Mouse (Mus musculus): ENCODE results near the gene Pard6a. TPM values are rescaled to one million over a fixed set of nuclear protein-coding genes. Genes with fewer than 3 reads are reported as not detected.

The Pard6a gene
- total and polyA plus RNA-seq, 2 experiments from 2014 or later: 14.0 to 16.7 TPM

DNA sequence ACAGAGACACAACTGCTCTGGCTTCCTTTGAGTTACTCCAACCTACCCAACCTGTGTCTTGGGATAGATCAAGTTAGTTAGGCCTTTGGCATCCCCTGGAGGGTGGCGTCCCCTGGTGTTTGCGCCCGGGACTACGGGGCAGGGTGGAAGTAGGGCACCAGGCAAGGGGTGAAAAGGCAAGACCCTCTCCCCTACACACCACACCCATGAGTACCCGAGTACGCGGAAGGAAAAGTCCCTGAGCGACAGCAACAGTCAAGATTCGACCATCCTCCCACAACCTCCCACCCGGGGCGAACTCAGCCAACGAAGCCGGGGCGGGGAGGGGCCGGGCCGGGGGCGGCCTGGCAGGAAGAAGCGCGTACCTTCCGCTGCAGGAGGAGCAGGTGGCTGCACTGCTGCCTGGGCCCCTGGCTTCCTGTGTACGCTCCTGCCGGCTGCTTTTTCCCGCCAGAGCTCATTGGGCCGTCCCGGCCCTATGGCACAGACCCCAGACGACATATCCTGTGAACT is 15.1 kb upstream of the Pard6a start, which contains the start of gene Carmil2:
Gene Carmil2, plus strand, starts transcription at position 479 of the 513 bp plus-strand sequence.
- H3K4me1 ChIP-seq (ENCODE audit: control insufficient read depth, insufficient read depth): no peaks in the 10 kb centered on the region
- WGBS: 10% methylated on average over 26 of the region's 26 CpGs
- DNase-seq (ENCODE audit: low spot score): no peak
- H3K9ac ChIP-seq (replicated peaks; ENCODE audit: low read depth, low read length): no peak within 1 kb of the TSS; the same call in 1 of the 2 replicates
- no peaks in the 10 kb centered on the region for H3K9me3 ChIP-seq (replicated peaks; ENCODE audit: control insufficient read depth, low read length)
- ATAC-seq (ENCODE audit: insufficient read depth, low read depth): peak; percentile 71
- H3K27ac ChIP-seq (ENCODE audit: low read depth): peak within 1 kb of the TSS; percentile 22; the same call in 1 of the 2 replicates
- peaks cover 35% of the 10 kb centered on the region for H3K36me3 ChIP-seq (replicated peaks; ENCODE audit: control insufficient read depth, insufficient read depth, low read length)
- peak within 1 kb of the TSS; percentile 43 for H3K4me2 ChIP-seq (ENCODE audit: low read depth, low read length)
- TF ChIP-seq EP300 (IDR thresholded peaks at IDR 0.05; ENCODE audit: low read depth): no peak
- TF ChIP-seq CTCF (IDR thresholded peaks at IDR 0.05; ENCODE audit: low read depth): peak; percentile 65
- H3K27me3 ChIP-seq (ENCODE audit: control insufficient read depth, insufficient read depth, low read length): 0 out of 2 replicates have a peak, but pooled peaks cover 5% of the 10 kb centered on the region
- H3K4me3 ChIP-seq (ENCODE audit: low read depth, low read length): peak within 1 kb of the TSS; percentile 22

DNA sequence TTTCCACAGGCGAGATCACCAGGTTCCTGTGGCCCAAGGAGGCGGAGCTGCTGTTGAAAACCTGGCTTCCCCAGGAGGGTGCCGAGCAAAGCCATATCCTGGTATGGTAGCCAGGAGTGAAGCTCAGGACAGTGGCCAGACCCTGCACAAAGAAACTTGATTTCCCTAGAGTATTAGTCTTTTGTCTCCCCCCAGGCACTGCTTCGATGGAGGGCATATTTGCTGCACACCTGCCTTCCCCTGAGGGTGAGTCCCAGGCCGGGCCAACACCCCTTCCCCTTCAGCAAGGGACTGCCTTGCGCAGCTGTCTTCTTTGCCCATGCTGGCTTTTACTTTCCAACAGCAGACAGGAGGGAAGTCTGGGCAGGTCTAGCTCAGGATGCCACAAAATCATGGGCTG is 14.4 kb upstream of the Pard6a start:
- H3K4me3 ChIP-seq (ENCODE audit: low read depth, low read length): peak overlapping the region; percentile 22; the same call in 1 of the 2 replicates
- TF ChIP-seq CTCF (IDR thresholded peaks at IDR 0.05; ENCODE audit: low read depth) (no peak), EP300 (IDR thresholded peaks at IDR 0.05; ENCODE audit: low read depth) (no peak)
- ATAC-seq (ENCODE audit: insufficient read depth, low read depth): no peak
- no peak overlapping the region; the same call in 1 of the 2 replicates for H3K9ac ChIP-seq (replicated peaks; ENCODE audit: low read depth, low read length)
- DNase-seq (ENCODE audit: low spot score): no peak
- H3K27me3 ChIP-seq (ENCODE audit: control insufficient read depth, insufficient read depth, low read length): 0 out of 2 replicates have a peak, but pooled peaks cover 5% of the 10 kb centered on the region
- peaks cover 28% of the 10 kb centered on the region for H3K36me3 ChIP-seq (replicated peaks; ENCODE audit: control insufficient read depth, insufficient read depth, low read length)
- H3K4me1 ChIP-seq (ENCODE audit: control insufficient read depth, insufficient read depth): no peaks in the 10 kb centered on the region
- no peaks in the 10 kb centered on the region for H3K9me3 ChIP-seq (replicated peaks; ENCODE audit: control insufficient read depth, low read length)
- H3K27ac ChIP-seq (ENCODE audit: low read depth): peak overlapping the region; percentile 14; the same call in 1 of the 2 replicates
- 69% methylated on average over 6 of the region's 6 CpGs for WGBS
- peak overlapping the region; percentile 43; the same call in 1 of the 2 replicates for H3K4me2 ChIP-seq (ENCODE audit: low read depth, low read length)

GRCm38 (mm10) chr8:105687512-105687911 is 13.4 kb upstream of the Pard6a start:
- no peak overlapping the region for H3K4me3 ChIP-seq (ENCODE audit: low read depth, low read length)
- DNase-seq (ENCODE audit: low spot score) (no peak), ATAC-seq (ENCODE audit: insufficient read depth, low read depth) (no peak)
- H3K9ac ChIP-seq (replicated peaks; ENCODE audit: low read depth, low read length): no peak overlapping the region
- H3K36me3 ChIP-seq (replicated peaks; ENCODE audit: control insufficient read depth, insufficient read depth, low read length): peaks cover 19% of the 10 kb centered on the region
- 64% methylated on average over 8 of the region's 8 CpGs for WGBS
- H3K4me2 ChIP-seq (ENCODE audit: low read depth, low read length): no peak overlapping the region
- H3K9me3 ChIP-seq (replicated peaks; ENCODE audit: control insufficient read depth, low read length): no peaks in the 10 kb centered on the region
- 0 out of 2 replicates have a peak, but pooled peaks cover 5% of the 10 kb centered on the region for H3K27me3 ChIP-seq (ENCODE audit: control insufficient read depth, insufficient read depth, low read length)
- TF ChIP-seq CTCF (IDR thresholded peaks at IDR 0.05; ENCODE audit: low read depth) (no peak), EP300 (IDR thresholded peaks at IDR 0.05; ENCODE audit: low read depth) (no peak)
- H3K4me1 ChIP-seq (ENCODE audit: control insufficient read depth, insufficient read depth): no peaks in the 10 kb centered on the region
- no peak overlapping the region for H3K27ac ChIP-seq (ENCODE audit: low read depth)

GRCm38 (mm10) chr8:105688242-105688752 is 12.7 kb upstream of the Pard6a start:
- H3K4me1 ChIP-seq (ENCODE audit: control insufficient read depth, insufficient read depth): no peaks in the 10 kb centered on the region
- DNase-seq (ENCODE audit: low spot score) (no peak), ATAC-seq (ENCODE audit: insufficient read depth, low read depth) (no peak)
- 31% methylated on average over 14 of the region's 14 CpGs for WGBS
- peaks cover 12% of the 10 kb centered on the region for H3K36me3 ChIP-seq (replicated peaks; ENCODE audit: control insufficient read depth, insufficient read depth, low read length)
- 0 out of 2 replicates have a peak, but pooled peaks cover 5% of the 10 kb centered on the region for H3K27me3 ChIP-seq (ENCODE audit: control insufficient read depth, insufficient read depth, low read length)
- no peak overlapping the region for H3K27ac ChIP-seq (ENCODE audit: low read depth)
- H3K4me2 ChIP-seq (ENCODE audit: low read depth, low read length): no peak overlapping the region
- no peak for TF ChIP-seq CTCF (IDR thresholded peaks at IDR 0.05; ENCODE audit: low read depth)
- TF ChIP-seq EP300 (IDR thresholded peaks at IDR 0.05; ENCODE audit: low read depth): no peak
- H3K4me3 ChIP-seq (ENCODE audit: low read depth, low read length): no peak overlapping the region
- no peak overlapping the region for H3K9ac ChIP-seq (replicated peaks; ENCODE audit: low read depth, low read length)
- 0 out of 2 replicates have a peak, but pooled peaks cover 6% of the 10 kb centered on the region for H3K9me3 ChIP-seq (replicated peaks; ENCODE audit: control insufficient read depth, low read length)

- DNase-seq (ENCODE audit: low spot score): no peak
- H3K36me3 ChIP-seq (replicated peaks; ENCODE audit: control insufficient read depth, insufficient read depth, low read length): 0 out of 2 replicates have a peak, but pooled peaks cover under 1% of the 10 kb centered on the region
- no peak for ATAC-seq (ENCODE audit: insufficient read depth, low read depth)
- no peak overlapping the region for H3K4me2 ChIP-seq (ENCODE audit: low read depth, low read length)
- H3K27ac ChIP-seq (ENCODE audit: low read depth): no peak overlapping the region
- H3K4me3 ChIP-seq (ENCODE audit: low read depth, low read length): no peak overlapping the region
- TF ChIP-seq CTCF (IDR thresholded peaks at IDR 0.05; ENCODE audit: low read depth): no peak
- no peak for TF ChIP-seq EP300 (IDR thresholded peaks at IDR 0.05; ENCODE audit: low read depth)
- 55% methylated on average over 35 of the region's 35 CpGs for WGBS
- 0 out of 2 replicates have a peak, but pooled peaks cover 6% of the 10 kb centered on the region for H3K9me3 ChIP-seq (replicated peaks; ENCODE audit: control insufficient read depth, low read length)
- H3K9ac ChIP-seq (replicated peaks; ENCODE audit: low read depth, low read length): no peak overlapping the region
- peaks cover 9% of the 10 kb centered on the region; the same call in 1 of the 2 replicates for H3K27me3 ChIP-seq (ENCODE audit: control insufficient read depth, insufficient read depth, low read length)
- peaks cover 6% of the 10 kb centered on the region for H3K4me1 ChIP-seq (ENCODE audit: control insufficient read depth, insufficient read depth)
These were observed 11.5 kb upstream of the Pard6a start for GRCm38 (mm10) chr8:105689256-105689982.

Measured in heart, postnatal 0 days (tissue).